Mouse (Mus musculus): ENCODE measurements around the gene Ccdc92. TPM values are rescaled to one million over a fixed set of nuclear protein-coding genes. Genes with fewer than 3 reads are reported as not detected.

Gene Ccdc92
- total and polyA plus RNA-seq, 3 experiments = 7.6 to 467 (median 40.3) TPM

- no peak for TF ChIP-seq CHD1 (IDR thresholded peaks at IDR 0.05; ENCODE audit: low read depth, low read length)
- no peak for TF ChIP-seq GABPA (IDR thresholded peaks at IDR 0.05; ENCODE audit: low read depth, low read length)
- TF ChIP-seq POLR2AphosphoS5 (IDR thresholded peaks at IDR 0.05; ENCODE audit: borderline replicate concordance, low read depth, low read length) = no peak
- no peak for TF ChIP-seq RCOR1 (IDR thresholded peaks at IDR 0.05; ENCODE audit: low read depth, low read length)
- no peak for TF ChIP-seq MAFK (IDR thresholded peaks at IDR 0.05; ENCODE audit: borderline replicate concordance, low read depth, low read length)
- no peak for TF ChIP-seq USF1 (IDR thresholded peaks at IDR 0.05; ENCODE audit: low read depth, low read length)
- no peak for TF ChIP-seq UBTF (IDR thresholded peaks at IDR 0.05; ENCODE audit: borderline replicate concordance, insufficient read depth, low read depth, low read length)
These were observed 76.6 kb downstream of the Ccdc92 start (continued) for GRCm38 (mm10) chr5:124785650-124786049.

Other genes with a start within 250 kb of the Ccdc92 start
- gene Atp6v0a2, start 233.8 kb downstream of the Ccdc92 start, total RNA-seq (2012; rRNA removed) = 22.3 and 31.0 TPM in 2 replicates
- 10 to 100 TPM in 1 of 2 experiments, not detected in 1; 30.0 TPM for gene Atp6v0a2, start 233.8 kb downstream of the Ccdc92 start, polyA plus RNA-seq (2012; ENCODE audit: insufficient read depth in 1 of 2, insufficient read length in 2 of 2, low read depth in 1 of 2, low replicate concordance in 2 of 2, missing spikeins in 1 of 2)
- 0.03 and 0.04 TPM in 2 replicates for gene Dnah10, start 137.3 kb downstream of the Ccdc92 start, total RNA-seq (2012; rRNA removed)
- under 1 TPM in 1 of 2 experiments, not detected in 1; 0.11 TPM for gene Dnah10, start 137.3 kb downstream of the Ccdc92 start, polyA plus RNA-seq (2012; ENCODE audit: insufficient read depth in 1 of 2, insufficient read length in 2 of 2, low read depth in 1 of 2, low replicate concordance in 2 of 2, missing spikeins in 1 of 2)
- gene Zfp664, start 267 bp upstream of the Ccdc92 start, total RNA-seq (2012; rRNA removed) = 15.9 and 18.6 TPM in 2 replicates
- 100 to 1,000 TPM in 1 of 2 experiments, 10 to 100 TPM in 1; 37.7 to 205 TPM for gene Zfp664, start 267 bp upstream of the Ccdc92 start, polyA plus RNA-seq (2012; ENCODE audit: insufficient read depth in 1 of 2, insufficient read length in 2 of 2, low read depth in 1 of 2, low replicate concordance in 2 of 2, missing spikeins in 1 of 2)
- not detected in 2 replicates for gene Rflna, start 140.8 kb upstream of the Ccdc92 start, total RNA-seq (2012; rRNA removed)
- gene Rflna, start 140.8 kb upstream of the Ccdc92 start, polyA plus RNA-seq (2012; ENCODE audit: insufficient read depth in 1 of 2, insufficient read length in 2 of 2, low read depth in 1 of 2, low replicate concordance in 2 of 2, missing spikeins in 1 of 2) = not detected